Mouse (Mus musculus) cortical plate, adult 2 months (tissue): ENCODE results near the gene Tgif2. TPM values are rescaled to one million over a fixed set of nuclear protein-coding genes. Genes with fewer than 3 reads are reported as not detected.
A peak's percentile ranks its signal among the peaks of the same experiment; 100 is the strongest.

Experiments used
- H3K27ac ChIP-seq: fragments of 200-500 bp; 2 replicates; pipeline ENCODE4 v1.5.1; 2012; ENCODE audit warnings: low read length, control low read depth, inconsistent platforms; ENCODE audit not compliant: insufficient read depth
- H3K4me1 ChIP-seq: fragments of 200-500 bp; 2 replicates; pipeline ENCODE4 v1.6.1; 2011; ENCODE audit warnings: low read length; ENCODE audit not compliant: control insufficient read depth, insufficient read depth
- H3K4me3 ChIP-seq: fragments of 200-500 bp; 2 replicates; pipeline ENCODE4 v1.5.1; 2011; ENCODE audit warnings: mild to moderate bottlenecking, low read length, control low read depth; ENCODE audit not compliant: insufficient read depth
- CTCF ChIP-seq: fragments of 200-500 bp; IDR thresholded peaks from 2 replicates; pipeline ENCODE4 v1.5.1; 2011; ENCODE audit warnings: mild to moderate bottlenecking, control low read depth, low read length; ENCODE audit not compliant: insufficient read depth; ENCODE audit errors: extremely low read depth
- POLR2A ChIP-seq: fragments of 200-500 bp; IDR thresholded peaks from 2 replicates; pipeline ENCODE4 v1.6.1; 2011; ENCODE audit warnings: mild to moderate bottlenecking, low read length, control low read depth; ENCODE audit not compliant: insufficient read depth; ENCODE audit errors: extremely low read depth
- polyA plus RNA-seq: library from polyadenylated mRNA; depleted of rRNA; stranded (reverse); fragments of >200 nt; gene quantifications from 2 replicates; pipeline ENCODE4 v1.2.3, GENCODE M21; 2012

Tgif2 gene
- polyA plus RNA-seq, 1 experiment: 1.7 TPM

DNA sequence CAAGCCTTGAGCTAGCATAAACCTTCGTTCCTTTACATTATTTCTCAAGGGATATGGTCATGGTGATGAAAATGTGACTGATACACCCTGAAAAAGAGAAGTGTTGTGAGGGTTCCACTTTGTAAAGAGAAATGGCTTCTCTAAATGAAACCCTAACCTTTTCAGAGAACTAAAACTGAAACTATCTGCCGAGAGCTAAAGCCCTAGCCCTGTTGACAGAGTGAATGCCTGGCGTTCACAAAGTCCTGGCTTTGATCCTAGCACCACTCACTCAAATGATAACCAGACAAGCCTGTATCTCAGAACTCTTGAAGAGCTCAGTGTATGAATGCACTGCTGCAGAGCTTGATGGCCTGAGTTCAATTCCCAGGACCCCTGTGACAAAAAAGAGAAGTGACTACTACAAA is 17.6 kb downstream of the Tgif2 start:
- Histone ChIP-seq H3K27ac (no peak overlapping the region), H3K4me3 (no peak overlapping the region), H3K4me1 (peaks cover 1% of the 10 kb centered on the region; the same call in 1 of the 2 replicates)
- no peak for TF ChIP-seq CTCF
- TF ChIP-seq POLR2A: no peak

DNA sequence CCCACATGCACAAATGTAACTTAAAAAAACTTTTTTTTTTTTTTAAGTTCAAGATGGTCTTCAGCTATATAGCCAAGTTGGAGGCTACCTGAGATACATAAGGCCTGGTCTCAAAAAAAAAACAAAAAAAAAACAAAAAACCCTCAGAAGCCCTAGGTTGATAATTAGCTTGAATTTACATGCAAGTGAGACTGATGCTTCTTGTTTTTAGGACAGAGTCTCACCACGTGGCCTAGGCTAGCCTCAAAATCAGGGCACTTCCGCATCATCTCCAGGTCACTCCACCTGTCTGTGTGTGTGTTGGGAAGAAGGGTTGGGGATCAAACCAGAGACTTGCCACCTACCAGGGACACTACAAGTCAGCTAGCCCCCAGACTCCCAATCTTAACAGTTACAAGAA is 18.0 kb downstream of the Tgif2 start, which contains the start of gene 4930518I15Rik:
Gene 4930518I15Rik (minus strand): TSS at position 112 of the 400 bp plus-strand sequence.
- TF ChIP-seq POLR2A (no peak), CTCF (no peak)
- peaks cover 1% of the 10 kb centered on the region; the same call in 1 of the 2 replicates for H3K4me1 ChIP-seq
- H3K27ac ChIP-seq: no peak within 1 kb of the TSS
- no peak within 1 kb of the TSS for H3K4me3 ChIP-seq

DNA sequence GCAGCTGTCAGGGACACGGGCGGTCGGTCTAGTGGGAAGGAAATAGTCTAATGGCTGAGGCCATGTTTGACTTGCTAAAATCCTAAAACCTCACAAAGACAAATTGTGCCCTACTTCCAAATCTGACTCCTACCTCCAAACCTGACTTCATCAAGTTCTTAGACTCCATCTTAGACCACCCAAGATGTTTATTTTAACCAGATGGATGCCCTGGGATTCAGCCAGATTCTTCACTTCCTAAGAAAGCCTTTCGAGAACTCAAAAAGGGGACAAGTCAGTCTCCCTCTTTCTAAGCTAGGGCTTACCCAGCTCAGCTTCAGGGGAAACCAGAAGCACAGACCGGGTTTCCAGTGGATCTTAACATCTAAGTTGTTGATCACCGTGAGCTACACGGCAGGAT is 18.9 kb downstream of the Tgif2 start:
- Histone ChIP-seq H3K4me1 (peaks cover 1% of the 10 kb centered on the region; the same call in 1 of the 2 replicates), H3K4me3 (no peak overlapping the region), H3K27ac (no peak overlapping the region)
- no peak for TF ChIP-seq POLR2A
- no peak for TF ChIP-seq CTCF

DNA sequence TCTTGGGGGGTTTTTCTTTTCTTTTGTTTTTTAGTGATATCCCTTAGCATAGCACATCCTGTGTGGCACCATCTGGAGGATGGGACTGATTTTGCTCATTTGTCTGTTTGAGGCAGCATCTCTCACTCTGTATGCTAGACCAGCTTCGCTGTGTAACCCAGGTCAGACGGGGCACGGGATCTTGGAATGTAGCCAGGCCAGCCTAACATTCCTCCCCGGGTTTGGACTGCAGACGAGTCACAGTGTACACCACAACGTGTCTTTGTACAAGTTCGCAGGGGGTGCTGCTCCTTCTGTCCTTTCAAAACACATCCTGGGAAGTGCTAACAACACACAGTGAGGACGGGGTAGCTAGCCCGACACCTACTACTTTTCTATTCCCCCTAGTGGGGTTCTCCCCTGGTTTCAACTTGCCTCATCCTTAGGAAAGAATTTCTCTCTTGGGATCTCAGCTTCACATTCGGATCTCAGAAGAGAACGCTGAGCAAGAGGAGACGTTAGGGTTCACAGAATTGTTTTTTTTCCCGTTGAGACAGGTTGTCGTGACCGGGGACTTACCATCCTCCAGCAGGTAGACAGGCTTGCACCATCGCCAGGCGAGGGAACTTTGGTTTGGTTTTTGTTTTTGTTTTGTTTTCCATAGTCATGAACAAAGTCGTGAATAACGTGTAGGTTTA is 22.4 kb downstream of the Tgif2 start:
- TF ChIP-seq CTCF (no peak), POLR2A (no peak)
- peak overlapping the region; percentile 32; the same call in 1 of the 2 replicates for H3K27ac ChIP-seq

DNA sequence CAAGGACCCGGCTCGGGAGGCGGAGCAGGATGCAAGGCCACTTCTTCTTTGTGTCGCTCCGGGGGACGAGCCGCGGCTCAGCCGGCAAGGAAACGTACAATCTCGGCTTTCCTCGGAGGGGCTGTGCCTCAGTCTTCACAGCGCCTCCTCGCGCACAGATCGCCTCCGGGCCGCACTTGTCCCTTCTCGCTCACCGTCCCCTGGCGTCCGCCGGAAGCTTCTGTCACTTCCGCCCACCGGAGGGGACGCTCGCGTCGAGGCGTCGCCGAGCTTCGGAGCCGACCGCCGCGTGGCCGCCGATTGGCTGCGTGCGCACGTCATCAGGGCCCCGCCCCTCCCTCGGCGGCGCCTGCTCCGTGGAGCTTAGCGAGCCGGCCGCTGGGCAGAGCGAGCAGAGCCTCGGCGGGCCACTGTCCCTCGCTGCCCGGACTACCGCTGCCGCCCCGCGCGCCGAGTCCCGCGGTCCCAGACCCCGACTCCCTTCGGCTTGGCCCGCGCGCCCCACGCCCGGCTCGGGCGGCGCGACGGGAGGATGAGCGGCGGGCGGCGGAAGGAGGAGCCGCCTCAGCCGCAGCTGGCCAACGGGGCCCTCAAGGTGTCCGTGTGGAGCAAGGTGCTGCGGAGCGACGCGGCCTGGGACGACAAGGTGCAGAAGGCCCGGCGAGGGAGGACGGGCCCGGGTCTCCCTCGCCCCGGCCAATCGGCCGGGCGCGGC is 23.1 kb downstream of the Tgif2 start, which contains the start of gene Rab5if:
Gene Rab5if (plus strand): TSS at position 357 of the 715 bp plus-strand sequence.
- peaks cover 7% of the 10 kb centered on the region; the same call in 1 of the 2 replicates for H3K4me1 ChIP-seq

More for the DNA sequence above, 22.4 kb downstream of the Tgif2 start:
- H3K4me3 ChIP-seq: peak overlapping the region; percentile 82
- peaks cover 7% of the 10 kb centered on the region; the same call in 1 of the 2 replicates for H3K4me1 ChIP-seq

DNA sequence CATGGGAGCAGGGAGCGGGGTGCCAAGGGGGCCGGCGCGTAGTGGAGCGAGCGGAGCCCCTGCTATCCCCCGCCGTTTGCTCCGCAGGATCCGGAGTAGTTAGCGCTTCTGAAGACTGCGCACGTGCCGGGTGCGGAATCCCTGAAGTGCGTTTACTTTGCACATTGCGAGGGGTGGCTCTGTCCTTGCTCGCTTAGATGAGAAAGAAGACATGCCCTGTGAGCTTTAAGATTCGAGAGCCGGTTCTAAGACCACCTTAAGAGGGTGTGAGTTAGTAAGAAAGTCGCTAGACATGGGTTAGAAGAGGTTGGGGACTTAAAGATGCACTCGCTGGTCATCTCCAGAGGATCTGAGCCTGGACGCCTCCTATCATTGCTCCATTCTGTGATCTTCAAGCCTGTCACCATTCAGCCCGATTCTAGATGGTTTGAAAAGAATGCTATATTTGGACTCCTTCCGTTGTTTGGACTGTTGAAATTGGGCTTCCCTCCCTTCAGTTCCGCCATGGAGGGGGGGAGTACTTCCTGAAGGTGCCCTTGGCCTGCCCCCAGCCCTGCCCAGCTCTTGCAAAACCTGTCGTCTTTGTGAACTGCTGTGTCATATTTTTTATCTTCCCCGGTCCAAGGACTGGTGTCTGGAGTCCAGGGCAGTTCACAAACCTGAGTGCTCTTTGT is 23.8 kb downstream of the Tgif2 start:
- peak overlapping the region; percentile 43 for H3K27ac ChIP-seq
- H3K4me3 ChIP-seq: peak overlapping the region; percentile 82
- peaks cover 7% of the 10 kb centered on the region; the same call in 1 of the 2 replicates for H3K4me1 ChIP-seq
- TF ChIP-seq POLR2A: no peak
- TF ChIP-seq CTCF: no peak

More for the DNA sequence above, 23.1 kb downstream of the Tgif2 start, which contains the start of gene Rab5if:
- TF ChIP-seq POLR2A: peak; percentile 65; the same call in 1 of the 2 replicates
- TF ChIP-seq CTCF: no peak
- Histone ChIP-seq H3K4me3 (peak within 1 kb of the TSS; percentile 82), H3K27ac (peak within 1 kb of the TSS; percentile 43)

DNA sequence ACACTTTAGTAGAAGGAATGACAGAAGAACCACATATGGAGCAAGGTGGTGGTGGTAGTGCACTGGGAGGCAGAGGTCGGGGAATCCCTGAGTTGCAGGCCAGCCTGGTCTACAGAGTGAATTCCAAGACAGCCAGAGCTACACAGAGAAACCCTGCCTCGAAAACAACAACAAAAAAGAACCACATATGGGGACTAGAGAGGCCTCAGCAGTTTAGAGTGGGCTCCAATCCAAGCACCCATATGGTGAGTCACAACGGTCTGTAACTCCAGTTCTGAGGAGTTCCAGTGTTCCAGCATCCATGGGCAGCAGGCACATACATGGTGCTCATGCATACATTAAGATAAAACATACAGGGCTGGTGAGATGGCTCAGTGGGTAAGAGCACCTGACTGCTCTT is 24.7 kb downstream of the Tgif2 start:
- no peak overlapping the region for H3K4me3 ChIP-seq
- H3K4me1 ChIP-seq: peaks cover 7% of the 10 kb centered on the region; the same call in 1 of the 2 replicates
- TF ChIP-seq CTCF: no peak
- TF ChIP-seq POLR2A: no peak
- H3K27ac ChIP-seq: no peak overlapping the region

DNA sequence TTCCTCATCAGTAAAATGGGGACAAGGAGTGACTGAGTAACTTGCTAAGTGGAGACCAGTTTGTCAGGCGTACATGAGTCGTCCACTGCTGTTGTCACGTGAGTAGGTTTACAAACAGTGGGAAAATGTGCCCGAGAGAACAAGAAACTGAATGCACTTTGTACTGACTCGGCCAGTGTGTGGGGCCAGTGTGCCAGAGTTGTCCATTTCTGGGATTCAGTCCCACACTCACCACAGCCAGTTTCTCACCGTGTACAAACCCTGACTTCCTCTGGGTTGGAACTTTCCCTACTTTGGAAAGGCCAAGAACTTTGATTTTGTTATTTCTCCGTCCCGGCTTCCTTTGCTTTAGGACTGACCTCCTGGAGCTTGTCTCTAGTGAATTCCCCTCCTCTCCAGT is 29.2 kb downstream of the Tgif2 start:
- Histone ChIP-seq H3K4me3 (no peak overlapping the region), H3K4me1 (peaks cover 4% of the 10 kb centered on the region; the same call in 1 of the 2 replicates), H3K27ac (0 out of 2 replicates have a peak overlapping the region, but pooled peaks have one; percentile 26)
- no peak for TF ChIP-seq CTCF
- no peak for TF ChIP-seq POLR2A

DNA sequence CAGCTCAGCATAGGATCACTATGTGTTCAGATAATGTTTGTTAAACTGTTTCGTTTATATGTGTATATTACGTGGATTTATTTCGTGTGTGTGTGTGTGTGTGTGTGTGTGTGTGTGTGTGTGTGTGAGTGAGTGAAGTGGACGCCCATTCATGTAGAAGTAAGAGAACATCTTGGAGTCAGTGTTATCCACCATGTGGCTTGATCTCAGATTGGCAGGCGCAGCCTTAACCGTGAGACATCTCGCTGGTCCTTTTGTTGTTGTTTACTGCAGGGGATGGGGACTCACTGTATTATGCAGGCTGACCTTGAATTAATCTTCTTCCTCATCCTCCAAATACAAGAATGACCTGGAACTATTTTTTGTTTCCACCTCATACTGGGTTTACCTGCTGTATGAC is 29.7 kb downstream of the Tgif2 start:
- H3K27ac ChIP-seq: no peak overlapping the region

More for the DNA sequence above, 29.7 kb downstream of the Tgif2 start:
- H3K4me3 ChIP-seq: no peak overlapping the region
- H3K4me1 ChIP-seq: peaks cover 2% of the 10 kb centered on the region; the same call in 1 of the 2 replicates
- TF ChIP-seq POLR2A (no peak), CTCF (no peak)
